Mouse (Mus musculus): ENCODE results near the gene Tmem204. TPM values are rescaled to one million over a fixed set of nuclear protein-coding genes. Genes with fewer than 3 reads are reported as not detected.

Gene Tmem204
- polyA plus RNA-seq, 1 experiment from 2014 or later = 18.4 TPM

DNA sequence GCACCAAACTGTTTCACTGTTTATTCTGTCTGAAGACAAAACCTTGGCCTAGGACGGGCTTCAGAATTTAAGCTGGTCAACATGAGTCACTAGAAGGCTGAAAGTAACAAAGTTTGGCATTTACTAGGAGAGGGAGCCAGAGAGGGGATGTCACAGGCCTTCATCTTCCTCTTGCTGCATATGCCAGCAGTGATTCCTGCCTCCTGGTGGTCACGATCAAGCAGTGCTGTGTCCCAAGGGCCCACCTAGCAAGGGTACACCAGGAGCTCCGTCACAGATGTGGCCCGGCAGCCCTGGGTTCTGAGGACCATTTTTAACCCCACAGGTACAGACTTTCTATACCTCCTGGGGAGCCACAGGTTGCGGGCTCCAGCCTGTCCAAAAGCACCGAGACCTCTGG is 26.4 kb downstream of the Tmem204 start:
- no peak overlapping the region for H3K4me2 ChIP-seq (replicated peaks; ENCODE audit: low read depth, low read length)
- H3K36me3 ChIP-seq (ENCODE audit: control insufficient read depth, insufficient read depth, low read length) = peaks cover 42% of the 10 kb centered on the region
- no peaks in the 10 kb centered on the region for H3K9me3 ChIP-seq (ENCODE audit: control insufficient read depth, low read length)
- 84% methylated on average over 6 of the region's 6 CpGs for WGBS
- no peaks in the 10 kb centered on the region for H3K4me1 ChIP-seq (ENCODE audit: control insufficient read depth, insufficient read depth, low read length)
- no peak overlapping the region for H3K4me3 ChIP-seq (ENCODE audit: low read length)
- no peak overlapping the region for H3K9ac ChIP-seq (ENCODE audit: low read depth, low read length)
- H3K27ac ChIP-seq (ENCODE audit: low read depth, low read length) = no peak overlapping the region
- H3K27me3 ChIP-seq (ENCODE audit: control insufficient read depth, insufficient read depth, low read length) = no peaks in the 10 kb centered on the region
- no peak for ATAC-seq (ENCODE audit: low FRiP score, low TSS enrichment)

DNA sequence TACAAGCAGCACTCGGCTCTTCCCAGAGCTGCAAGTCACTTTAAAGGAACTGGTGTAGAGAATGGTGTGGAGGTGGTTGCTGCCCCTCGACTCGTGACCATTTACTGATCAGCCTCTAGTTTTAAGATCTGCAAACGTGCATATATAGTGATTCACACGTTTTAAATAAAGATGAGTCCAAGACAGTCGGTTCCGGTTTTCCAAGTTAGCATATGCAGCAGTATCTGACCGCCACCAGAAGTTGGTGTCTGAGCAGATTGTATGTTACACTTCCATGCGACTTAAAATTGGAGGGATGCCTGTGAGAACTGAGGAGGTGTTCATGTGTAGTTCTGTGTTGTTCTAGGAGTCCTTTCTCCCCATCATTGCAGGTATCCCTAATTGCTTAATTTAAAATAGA is 30.1 kb downstream of the Tmem204 start:
- no peaks in the 10 kb centered on the region for H3K9me3 ChIP-seq (ENCODE audit: control insufficient read depth, low read length)
- no peak for ATAC-seq (ENCODE audit: low FRiP score, low TSS enrichment)
- no peak overlapping the region for H3K4me2 ChIP-seq (replicated peaks; ENCODE audit: low read depth, low read length)
- peaks cover 38% of the 10 kb centered on the region for H3K36me3 ChIP-seq (ENCODE audit: control insufficient read depth, insufficient read depth, low read length)
- no peak overlapping the region for H3K4me3 ChIP-seq (ENCODE audit: low read length)
- 86% methylated on average over 9 of the region's 9 CpGs for WGBS
- no peak overlapping the region for H3K9ac ChIP-seq (ENCODE audit: low read depth, low read length)
- no peaks in the 10 kb centered on the region for H3K4me1 ChIP-seq (ENCODE audit: control insufficient read depth, insufficient read depth, low read length)
- no peaks in the 10 kb centered on the region for H3K27me3 ChIP-seq (ENCODE audit: control insufficient read depth, insufficient read depth, low read length)
- H3K27ac ChIP-seq (ENCODE audit: low read depth, low read length) = no peak overlapping the region

DNA sequence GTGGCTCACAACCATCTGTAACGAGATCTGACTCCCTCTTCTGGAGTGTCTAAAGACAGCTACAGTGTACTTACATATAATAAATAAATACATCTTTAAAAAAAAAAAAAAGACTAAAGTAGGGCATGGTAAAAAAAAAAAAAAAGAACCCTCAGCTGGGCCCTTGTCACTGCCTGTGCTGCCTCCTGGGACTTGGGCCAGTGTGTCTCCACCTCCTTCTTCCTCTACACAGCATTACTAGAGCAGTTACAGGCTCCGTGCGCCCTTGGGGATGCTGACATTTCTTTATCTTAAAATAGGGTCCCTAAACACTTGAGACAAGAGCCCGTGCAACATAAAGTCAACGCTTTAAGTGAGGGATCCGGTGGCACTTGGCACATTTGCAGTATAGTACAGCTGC is 36.2 kb downstream of the Tmem204 start:
- 83% methylated on average over 5 of the region's 6 CpGs for WGBS

DNA sequence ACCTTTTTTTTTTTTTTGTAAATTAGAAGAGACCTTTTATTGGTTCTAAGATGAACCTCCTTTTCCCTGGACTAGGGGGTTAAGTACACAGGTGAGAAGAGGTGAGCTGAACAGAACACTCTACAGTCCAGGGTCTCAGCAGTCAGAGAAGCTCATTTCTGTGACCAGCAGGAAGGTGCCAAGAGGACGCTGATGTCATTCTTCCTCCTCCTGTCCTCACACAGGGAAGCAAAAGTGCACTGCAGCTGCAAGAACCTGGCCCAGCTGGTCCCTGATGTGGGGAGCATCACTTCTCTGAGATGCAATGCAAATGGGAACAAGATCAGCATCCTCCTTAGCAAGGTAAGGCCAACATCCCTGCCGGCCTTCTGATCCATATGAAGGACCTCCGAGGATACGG is 38.1 kb downstream of the Tmem204 start:
- Histone ChIP-seq H3K27me3 (ENCODE audit: control insufficient read depth, insufficient read depth, low read length) (no peaks in the 10 kb centered on the region), H3K36me3 (ENCODE audit: control insufficient read depth, insufficient read depth, low read length) (peaks cover 21% of the 10 kb centered on the region), H3K4me1 (ENCODE audit: control insufficient read depth, insufficient read depth, low read length) (no peaks in the 10 kb centered on the region), H3K4me3 (ENCODE audit: low read length) (no peak overlapping the region), H3K4me2 (replicated peaks; ENCODE audit: low read depth, low read length) (no peak overlapping the region), H3K9ac (ENCODE audit: low read depth, low read length) (no peak overlapping the region), H3K27ac (ENCODE audit: low read depth, low read length) (no peak overlapping the region), H3K9me3 (ENCODE audit: control insufficient read depth, low read length) (no peaks in the 10 kb centered on the region)
- no peak for ATAC-seq (ENCODE audit: low FRiP score, low TSS enrichment)
- WGBS = 90% methylated on average over 4 of the region's 4 CpGs

More for the DNA sequence above, 36.2 kb downstream of the Tmem204 start:
- no peak overlapping the region for H3K9ac ChIP-seq (ENCODE audit: low read depth, low read length)
- H3K9me3 ChIP-seq (ENCODE audit: control insufficient read depth, low read length) = no peaks in the 10 kb centered on the region
- no peak for ATAC-seq (ENCODE audit: low FRiP score, low TSS enrichment)
- no peak overlapping the region for H3K4me3 ChIP-seq (ENCODE audit: low read length)
- no peaks in the 10 kb centered on the region for H3K27me3 ChIP-seq (ENCODE audit: control insufficient read depth, insufficient read depth, low read length)
- H3K27ac ChIP-seq (ENCODE audit: low read depth, low read length) = no peak overlapping the region
- H3K4me2 ChIP-seq (replicated peaks; ENCODE audit: low read depth, low read length) = no peak overlapping the region
- H3K36me3 ChIP-seq (ENCODE audit: control insufficient read depth, insufficient read depth, low read length) = peaks cover 22% of the 10 kb centered on the region
- no peaks in the 10 kb centered on the region for H3K4me1 ChIP-seq (ENCODE audit: control insufficient read depth, insufficient read depth, low read length)

DNA sequence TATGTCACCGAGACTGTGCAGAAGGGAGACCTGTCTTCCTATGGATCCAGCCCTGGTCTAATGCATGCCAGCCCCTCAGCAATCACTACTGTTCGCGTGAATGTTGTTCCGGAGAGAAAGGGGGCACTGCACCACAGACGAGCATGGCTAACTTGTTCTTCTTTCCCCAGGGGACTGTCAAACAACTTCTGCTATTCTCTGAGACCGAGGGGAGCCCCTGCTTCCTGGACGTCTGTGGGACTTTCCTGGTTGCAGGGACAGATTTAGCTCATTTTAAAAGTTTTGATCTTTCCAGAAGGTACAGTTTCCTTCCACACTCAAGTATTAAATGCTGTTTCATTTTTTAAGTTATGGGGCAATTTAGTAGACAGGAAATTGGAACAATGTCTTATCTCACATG is 38.5 kb downstream of the Tmem204 start:
- ATAC-seq (ENCODE audit: low FRiP score, low TSS enrichment) = no peak
- Histone ChIP-seq H3K4me3 (ENCODE audit: low read length) (no peak overlapping the region), H3K36me3 (ENCODE audit: control insufficient read depth, insufficient read depth, low read length) (peaks cover 19% of the 10 kb centered on the region), H3K9me3 (ENCODE audit: control insufficient read depth, low read length) (no peaks in the 10 kb centered on the region), H3K4me1 (ENCODE audit: control insufficient read depth, insufficient read depth, low read length) (no peaks in the 10 kb centered on the region), H3K9ac (ENCODE audit: low read depth, low read length) (no peak overlapping the region), H3K4me2 (replicated peaks; ENCODE audit: low read depth, low read length) (no peak overlapping the region), H3K27ac (ENCODE audit: low read depth, low read length) (no peak overlapping the region), H3K27me3 (ENCODE audit: control insufficient read depth, insufficient read depth, low read length) (no peaks in the 10 kb centered on the region)
- 80% methylated on average over 7 of the region's 7 CpGs for WGBS

DNA sequence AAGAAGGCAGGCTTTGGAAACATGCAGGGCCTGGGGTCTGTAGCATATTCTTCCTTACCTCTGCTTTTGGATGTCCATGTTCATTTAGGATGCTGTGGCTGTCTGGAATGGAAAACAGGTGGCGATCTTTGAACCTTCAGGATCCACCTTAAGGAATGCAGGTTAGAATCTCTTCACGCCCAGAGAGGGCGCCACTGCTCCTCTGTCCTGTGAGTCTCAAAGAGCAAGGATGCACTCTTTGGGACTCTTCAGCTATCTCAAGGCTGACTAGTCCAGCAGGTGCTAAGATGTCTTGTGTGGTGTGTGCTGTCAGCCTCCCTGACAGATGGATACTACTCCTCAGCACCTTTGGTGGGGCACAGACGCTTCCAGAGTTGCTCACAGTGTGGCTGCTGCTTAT is 47.2 kb downstream of the Tmem204 start:
- no peak overlapping the region for H3K27ac ChIP-seq (ENCODE audit: low read depth, low read length)
- H3K4me2 ChIP-seq (replicated peaks; ENCODE audit: low read depth, low read length) = no peak overlapping the region
- no peaks in the 10 kb centered on the region for H3K9me3 ChIP-seq (ENCODE audit: control insufficient read depth, low read length)
- H3K36me3 ChIP-seq (ENCODE audit: control insufficient read depth, insufficient read depth, low read length) = peaks cover 35% of the 10 kb centered on the region
- H3K27me3 ChIP-seq (ENCODE audit: control insufficient read depth, insufficient read depth, low read length) = no peaks in the 10 kb centered on the region
- no peak overlapping the region for H3K4me3 ChIP-seq (ENCODE audit: low read length)
- ATAC-seq (ENCODE audit: low FRiP score, low TSS enrichment) = no peak
- H3K9ac ChIP-seq (ENCODE audit: low read depth, low read length) = no peak overlapping the region
- 68% methylated on average over 4 of the region's 4 CpGs for WGBS
- no peaks in the 10 kb centered on the region for H3K4me1 ChIP-seq (ENCODE audit: control insufficient read depth, insufficient read depth, low read length)

DNA sequence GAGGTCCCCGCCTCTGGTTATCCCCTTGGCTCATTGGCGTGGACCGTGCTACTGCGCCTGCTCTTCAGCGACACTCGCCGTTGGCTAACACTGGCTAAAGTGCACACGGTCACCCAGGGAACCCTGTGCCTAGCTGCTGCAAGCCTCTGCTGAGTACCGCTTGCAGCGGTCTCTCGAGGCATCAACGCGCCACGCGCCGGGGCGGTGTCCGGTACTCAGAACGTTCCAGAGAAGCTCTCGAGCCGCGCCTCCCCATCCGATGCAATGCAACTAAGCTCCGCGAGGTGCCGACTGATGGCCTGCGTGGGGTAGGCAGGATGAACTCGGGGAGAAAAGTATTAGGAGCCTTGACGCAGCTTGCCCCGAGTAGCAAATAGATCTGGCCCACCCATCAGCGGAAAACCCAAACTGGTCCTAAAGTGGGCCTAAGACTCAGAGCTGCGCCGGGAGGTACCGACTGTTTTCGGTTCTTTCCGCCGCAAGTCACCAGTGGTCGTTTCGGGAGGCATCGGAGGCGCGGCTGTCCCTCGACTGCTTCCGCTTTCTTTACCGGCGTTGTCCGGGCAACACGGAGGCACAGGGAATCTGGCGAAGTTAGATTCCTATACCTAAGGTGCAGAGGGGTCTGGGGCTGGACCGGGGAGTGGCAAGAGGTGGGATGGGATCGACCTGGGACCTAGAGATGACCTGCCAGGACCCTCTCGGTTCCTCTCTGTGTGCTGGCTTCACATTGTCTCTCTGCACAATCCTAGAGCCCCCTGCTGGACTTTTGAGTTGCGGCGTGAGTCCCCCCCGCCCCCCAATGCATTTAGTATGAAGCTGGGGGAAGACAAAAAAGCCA is 66.9 kb downstream of the Tmem204 start:
- Histone ChIP-seq H3K36me3 (ENCODE audit: control insufficient read depth, insufficient read depth, low read length) (peaks cover 15% of the 10 kb centered on the region), H3K9me3 (ENCODE audit: control insufficient read depth, low read length) (no peaks in the 10 kb centered on the region), H3K4me1 (ENCODE audit: control insufficient read depth, insufficient read depth, low read length) (peaks cover 14% of the 10 kb centered on the region; the same call in 1 of the 2 replicates), H3K27ac (ENCODE audit: low read depth, low read length) (peak overlapping the region; percentile 82; the same call in 1 of the 2 replicates), H3K27me3 (ENCODE audit: control insufficient read depth, insufficient read depth, low read length) (no peaks in the 10 kb centered on the region), H3K4me3 (ENCODE audit: low read length) (peak overlapping the region; percentile 79), H3K4me2 (replicated peaks; ENCODE audit: low read depth, low read length) (peak overlapping the region; percentile 80), H3K9ac (ENCODE audit: low read depth, low read length) (peak overlapping the region; percentile 65)
- WGBS = under 1% methylated on average over 55 of the region's 55 CpGs
- ATAC-seq (ENCODE audit: low FRiP score, low TSS enrichment) = peak; percentile 89

DNA sequence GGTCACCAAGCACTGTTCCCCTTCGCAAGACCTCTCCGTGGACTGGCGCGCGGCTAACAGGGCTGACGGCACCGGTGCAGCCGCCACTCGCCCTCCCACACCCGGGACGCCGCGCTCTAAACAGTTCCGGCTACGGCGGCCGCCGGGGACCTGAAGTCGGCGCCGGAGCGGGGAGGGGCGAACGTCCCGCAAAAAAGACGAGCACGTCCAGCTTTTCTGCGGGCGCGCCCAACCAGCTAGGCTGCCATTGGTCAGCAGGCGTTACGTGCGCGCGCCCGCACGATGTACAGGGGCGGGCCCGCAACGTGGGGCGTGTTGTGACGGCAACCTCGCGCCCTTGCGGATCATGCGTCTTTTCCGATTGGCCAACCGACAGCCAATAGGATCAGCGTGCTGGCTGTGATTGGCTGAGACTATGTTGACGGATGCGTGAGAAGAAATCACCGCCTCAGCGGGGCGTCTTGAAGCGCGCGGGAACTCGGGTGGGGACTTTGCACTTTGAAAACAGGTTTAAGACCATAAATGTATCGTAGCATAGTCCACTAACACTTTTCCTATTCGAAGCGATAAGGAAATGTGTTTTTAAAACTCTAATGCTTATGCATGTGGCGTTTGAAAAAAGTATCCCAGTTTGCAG is 67.6 kb downstream of the Tmem204 start, which contains the start of the genes Cramp1l and Ift140:
Cramp1l (minus strand) TSS at position 134 of the 637 bp plus-strand sequence.
Ift140 (plus strand) TSS at position 431 of the 637 bp plus-strand sequence.
- ATAC-seq (ENCODE audit: low FRiP score, low TSS enrichment) = peak; percentile 98
- H3K36me3 ChIP-seq (ENCODE audit: control insufficient read depth, insufficient read depth, low read length) = peaks cover 20% of the 10 kb centered on the region
- peak within 1 kb of the TSS; percentile 82 for H3K27ac ChIP-seq (ENCODE audit: low read depth, low read length)
- H3K9me3 ChIP-seq (ENCODE audit: control insufficient read depth, low read length) = no peaks in the 10 kb centered on the region
- H3K27me3 ChIP-seq (ENCODE audit: control insufficient read depth, insufficient read depth, low read length) = no peaks in the 10 kb centered on the region
- peak within 1 kb of the TSS; percentile 79 for H3K4me3 ChIP-seq (ENCODE audit: low read length)
- H3K9ac ChIP-seq (ENCODE audit: low read depth, low read length) = peak within 1 kb of the TSS; percentile 96
- peak within 1 kb of the TSS; percentile 90 for H3K4me2 ChIP-seq (replicated peaks; ENCODE audit: low read depth, low read length)
- WGBS = under 1% methylated on average over 62 of the region's 62 CpGs
- H3K4me1 ChIP-seq (ENCODE audit: control insufficient read depth, insufficient read depth, low read length) = peaks cover 14% of the 10 kb centered on the region; the same call in 1 of the 2 replicates
